Mouse (Mus musculus) olfactory bulb, adult 2 months (tissue): Measurements from ENCODE around the gene Angptl4. TPM values are rescaled to one million over a fixed set of nuclear protein-coding genes. Genes with fewer than 3 reads are reported as not detected.

Experiments
- H3K27ac ChIP-seq: fragments of 200-500 bp; 2 replicates; pipeline ENCODE4 v1.5.1; 2012; ENCODE audit warnings: low read depth, low read length; ENCODE audit not compliant: insufficient read depth
- H3K4me1 ChIP-seq: fragments of 200-500 bp; 2 replicates; pipeline ENCODE4 v1.6.1; 2012; ENCODE audit warnings: low read length; ENCODE audit not compliant: control insufficient read depth, insufficient read depth
- H3K4me3 ChIP-seq: fragments of 200-500 bp; 2 replicates; pipeline ENCODE4 v1.5.1; 2012; ENCODE audit warnings: mild to moderate bottlenecking, low read depth, low read length, moderate library complexity; ENCODE audit not compliant: insufficient read depth
- CTCF ChIP-seq: fragments of 200-500 bp; IDR thresholded peaks from 2 replicates; pipeline ENCODE4 v1.5.1; 2012; ENCODE audit warnings: low read depth, mild to moderate bottlenecking, low read length, moderate library complexity; ENCODE audit not compliant: insufficient read depth
- POLR2A ChIP-seq: fragments of 200-500 bp; IDR thresholded peaks from 2 replicates; pipeline ENCODE4 v1.6.1; 2012; ENCODE audit warnings: mild to moderate bottlenecking, low read depth, low read length, moderate library complexity; ENCODE audit not compliant: insufficient read depth
- WGBS: fragments of 180-500 bp; shearing (Covaris S2); methylation state at CpG from one replicate; pipeline ENCODE4 v1.1.7; 2018; 5-methylcytosine and 5-hydroxymethylcytosine counted together
- polyA plus RNA-seq: library from polyadenylated mRNA; stranded (reverse); fragments of >200 nt; gene quantifications from 2 replicates; pipeline ENCODE4 v1.2.4, GENCODE M21; 2012; ENCODE audit warnings: low replicate concordance; ENCODE audit not compliant: missing spikeins, insufficient read depth, insufficient read length

Angptl4 gene
- polyA plus RNA-seq, 1 experiment = not detected

- WGBS = 68% methylated on average over 1 of the region's 1 CpGs
- Histone ChIP-seq H3K27ac (no peak overlapping the region), H3K4me1 (peaks cover 19% of the 10 kb centered on the region), H3K4me3 (no peak overlapping the region)
- TF ChIP-seq CTCF = no peak
- TF ChIP-seq POLR2A = no peak
These were observed 40.9 kb upstream of the Angptl4 start for GRCm38 (mm10) chr17:33822436-33822959.

GRCm38 (mm10) chr17:33817969-33818643, 36.5 kb upstream of the Angptl4 start:
- TF ChIP-seq POLR2A (no peak), CTCF (no peak)
- peaks cover 21% of the 10 kb centered on the region for H3K4me1 ChIP-seq
- peak overlapping the region; percentile 67 for H3K4me3 ChIP-seq
- H3K27ac ChIP-seq = peak overlapping the region; percentile 23
- WGBS = 15% methylated on average over 33 of the region's 33 CpGs

GRCm38 (mm10) chr17:33817184-33817968, 35.7 kb upstream of the Angptl4 start:
- peaks cover 23% of the 10 kb centered on the region for H3K4me1 ChIP-seq
- H3K4me3 ChIP-seq = peak overlapping the region; percentile 67
- TF ChIP-seq POLR2A (peak; percentile 58), CTCF (no peak)
- under 1% methylated on average over 89 of the region's 89 CpGs for WGBS
- H3K27ac ChIP-seq = peak overlapping the region; percentile 86

- no peak for TF ChIP-seq CTCF
- TF ChIP-seq POLR2A = no peak
- Histone ChIP-seq H3K4me3 (peak overlapping the region; percentile 67), H3K27ac (peak overlapping the region; percentile 86; the same call in 1 of the 2 replicates), H3K4me1 (peaks cover 19% of the 10 kb centered on the region)
- WGBS = 46% methylated on average over 5 of the region's 5 CpGs
These were observed 35.0 kb upstream of the Angptl4 start for GRCm38 (mm10) chr17:33816612-33817011.

- Histone ChIP-seq H3K4me1 (peaks cover 27% of the 10 kb centered on the region), H3K27ac (no peak overlapping the region), H3K4me3 (no peak overlapping the region)
- no peak for TF ChIP-seq POLR2A
- TF ChIP-seq CTCF = no peak
- WGBS = 89% methylated on average over 6 of the region's 6 CpGs
These were observed 33.8 kb upstream of the Angptl4 start for GRCm38 (mm10) chr17:33815399-33815798.

GRCm38 (mm10) chr17:33812990-33813389, 31.4 kb upstream of the Angptl4 start:
- peaks cover 22% of the 10 kb centered on the region for H3K4me1 ChIP-seq
- 46% methylated on average over 4 of the region's 4 CpGs for WGBS
- TF ChIP-seq CTCF (no peak), POLR2A (no peak)
- peak overlapping the region; percentile 69 for H3K27ac ChIP-seq
- peak overlapping the region; percentile 27; the same call in 1 of the 2 replicates for H3K4me3 ChIP-seq

GRCm38 (mm10) chr17:33812475-33812874, 30.8 kb upstream of the Angptl4 start:
- 20% methylated on average over 3 of the region's 3 CpGs for WGBS
- H3K27ac ChIP-seq = peak overlapping the region; percentile 69
- H3K4me3 ChIP-seq = peak overlapping the region; percentile 27; the same call in 1 of the 2 replicates
- H3K4me1 ChIP-seq = peaks cover 17% of the 10 kb centered on the region
- TF ChIP-seq CTCF (no peak), POLR2A (no peak)

- Histone ChIP-seq H3K4me3 (peak overlapping the region; percentile 97), H3K4me1 (peaks cover 11% of the 10 kb centered on the region), H3K27ac (peak overlapping the region; percentile 94)
- no peak for TF ChIP-seq CTCF
- TF ChIP-seq POLR2A = no peak
- WGBS = 6% methylated on average over 7 of the region's 7 CpGs
These were observed 29.5 kb upstream of the Angptl4 start for GRCm38 (mm10) chr17:33811142-33811516.

- Histone ChIP-seq H3K4me1 (peaks cover 11% of the 10 kb centered on the region), H3K27ac (peak within 1 kb of the TSS; percentile 94), H3K4me3 (peak within 1 kb of the TSS; percentile 97)
- peak; percentile 66 for TF ChIP-seq POLR2A
- no peak for TF ChIP-seq CTCF
- WGBS = under 1% methylated on average over 36 of the region's 36 CpGs
These were observed 28.9 kb upstream of the Angptl4 start, which contains the start of gene Kank3 for GRCm38 (mm10) chr17:33810334-33811141. Kank3 (plus strand) TSS chr17:33810519.
